Mouse (Mus musculus) thymus, postnatal 25 days (tissue): ENCODE data around the gene Gm20388.
"Not testable (repeated sequence)": the region's sequence is repeated elsewhere in the genome, so short reads cannot be mapped to it uniquely, and the experiment has no call there.

Experiments used
- DNase-seq: peaks from one replicate; pipeline ENCODE4 v3.0.0; 2022

The Gm20388 gene

GRCm38 (mm10) chr8:122632134-122632533 lies 2721.5 kb downstream of the Gm20388 start:
- not testable (repeated sequence) for DNase-seq

- DNase-seq: no peak
Observed at GRCm38 (mm10) chr8:122633205-122633604, 2722.6 kb downstream of the Gm20388 start.

GRCm38 (mm10) chr8:122635878-122636802 lies 2725.5 kb downstream of the Gm20388 start:
- no peak for DNase-seq

- no peak for DNase-seq
Observed at GRCm38 (mm10) chr8:122636803-122637175, 2726.1 kb downstream of the Gm20388 start.

GRCm38 (mm10) chr8:122637230-122637629 lies 2726.6 kb downstream of the Gm20388 start:
- no peak for DNase-seq

GRCm38 (mm10) chr8:122638601-122639000 lies 2728.0 kb downstream of the Gm20388 start:
- DNase-seq: no peak

GRCm38 (mm10) chr8:122639521-122640248 lies 2729.0 kb downstream of the Gm20388 start:
- no peak for DNase-seq

- no peak for DNase-seq
Observed at GRCm38 (mm10) chr8:122640825-122641224, 2730.2 kb downstream of the Gm20388 start.

- DNase-seq: no peak
Observed at GRCm38 (mm10) chr8:122641406-122641805, 2730.8 kb downstream of the Gm20388 start.

GRCm38 (mm10) chr8:122642071-122642470 lies 2731.4 kb downstream of the Gm20388 start:
- DNase-seq: no peak

GRCm38 (mm10) chr8:122644175-122644954 lies 2733.7 kb downstream of the Gm20388 start:
- DNase-seq: no peak

GRCm38 (mm10) chr8:122646337-122646736 lies 2735.7 kb downstream of the Gm20388 start:
- DNase-seq: no peak

GRCm38 (mm10) chr8:122648192-122648970 lies 2737.7 kb downstream of the Gm20388 start:
- DNase-seq: no peak

GRCm38 (mm10) chr8:122651326-122651921 lies 2740.8 kb downstream of the Gm20388 start:
- DNase-seq: no peak

GRCm38 (mm10) chr8:122652643-122653042 lies 2742.0 kb downstream of the Gm20388 start:
- DNase-seq: no peak

GRCm38 (mm10) chr8:122654768-122655167 lies 2744.1 kb downstream of the Gm20388 start:
- DNase-seq: no peak

GRCm38 (mm10) chr8:122656056-122656999 lies 2745.7 kb downstream of the Gm20388 start:
- DNase-seq: no peak

- no peak for DNase-seq
Observed at GRCm38 (mm10) chr8:122658149-122658806, 2747.6 kb downstream of the Gm20388 start.

GRCm38 (mm10) chr8:122658807-122659160 lies 2748.1 kb downstream of the Gm20388 start:
- DNase-seq: no peak

- DNase-seq: no peak
Observed at GRCm38 (mm10) chr8:122660022-122660421, 2749.4 kb downstream of the Gm20388 start.
